Mouse (Mus musculus) lung, postnatal 36 days (tissue): ENCODE results near the gene Kcnh1.

Source experiments
- DNase-seq: peaks from one replicate; pipeline ENCODE4 v3.0.0; 2022; ENCODE audit warnings: mixed read lengths

Kcnh1 gene

GRCm38 (mm10) chr1:192331207-192331606, 140.6 kb downstream of the Kcnh1 start:
- no peak for DNase-seq

GRCm38 (mm10) chr1:192336029-192336428, 145.5 kb downstream of the Kcnh1 start:
- no peak for DNase-seq

GRCm38 (mm10) chr1:192339361-192340077, 148.9 kb downstream of the Kcnh1 start:
- no peak for DNase-seq

- no peak for DNase-seq
These were observed 151.2 kb downstream of the Kcnh1 start for GRCm38 (mm10) chr1:192341774-192342173.

GRCm38 (mm10) chr1:192343996-192344395, 153.4 kb downstream of the Kcnh1 start:
- DNase-seq = no peak

GRCm38 (mm10) chr1:192347327-192347726, 156.8 kb downstream of the Kcnh1 start:
- DNase-seq = no peak

- DNase-seq = no peak
These were observed 165.7 kb downstream of the Kcnh1 start for GRCm38 (mm10) chr1:192356231-192356630.

GRCm38 (mm10) chr1:192359212-192359611, 168.6 kb downstream of the Kcnh1 start:
- no peak for DNase-seq

- DNase-seq = no peak
These were observed 177.8 kb downstream of the Kcnh1 start for GRCm38 (mm10) chr1:192368336-192368735.

GRCm38 (mm10) chr1:192371943-192372614, 181.5 kb downstream of the Kcnh1 start:
- DNase-seq = no peak

GRCm38 (mm10) chr1:192378546-192379075, 188.0 kb downstream of the Kcnh1 start:
- DNase-seq = no peak

- DNase-seq = no peak
These were observed 190.0 kb downstream of the Kcnh1 start for GRCm38 (mm10) chr1:192380596-192381041.

GRCm38 (mm10) chr1:192387624-192388023, 197.1 kb downstream of the Kcnh1 start:
- DNase-seq = no peak

- no peak for DNase-seq
These were observed 200.5 kb downstream of the Kcnh1 start for GRCm38 (mm10) chr1:192391041-192391440.

- no peak for DNase-seq
These were observed 201.7 kb downstream of the Kcnh1 start for GRCm38 (mm10) chr1:192392232-192392631.

- DNase-seq = no peak
These were observed 209.3 kb downstream of the Kcnh1 start for GRCm38 (mm10) chr1:192399667-192400490.

GRCm38 (mm10) chr1:192400991-192401390, 210.4 kb downstream of the Kcnh1 start:
- no peak for DNase-seq

GRCm38 (mm10) chr1:192402911-192403704, 212.5 kb downstream of the Kcnh1 start:
- no peak for DNase-seq

GRCm38 (mm10) chr1:192405136-192405535, 214.6 kb downstream of the Kcnh1 start:
- DNase-seq = no peak

GRCm38 (mm10) chr1:192406589-192406988, 216.0 kb downstream of the Kcnh1 start:
- no peak for DNase-seq

GRCm38 (mm10) chr1:192415813-192416212, 225.2 kb downstream of the Kcnh1 start:
- no peak for DNase-seq

GRCm38 (mm10) chr1:192416241-192416821, 225.8 kb downstream of the Kcnh1 start:
- DNase-seq = no peak
